Mouse (Mus musculus) layer of hippocampus, postnatal 25 days (tissue): ENCODE data around the gene Tmem245. TPM values are rescaled to one million over a fixed set of nuclear protein-coding genes. Genes with fewer than 3 reads are reported as not detected.
A peak's percentile ranks its signal among the peaks of the same experiment; 100 is the strongest.

Source experiments
- DNase-seq, 2 experiments: peaks; one replicate each; pipeline ENCODE4 v3.0.0; 2022; ENCODE audit warnings: mixed read lengths in 2 of 2, low spot score in 1 of 2; ENCODE audit errors: extremely low spot score in 1 of 2
- microRNA-seq, 2 experiments: library from miRNA; unstranded; fragments of <30 nt; microRNA quantifications; one replicate each; pipeline ENCODE4 v1.2.0; 2021
- total RNA-seq, 2 experiments: library from RNA; stranded (reverse); gene quantifications; 2 replicates each; pipeline ENCODE4 v1.2.3; 2021

Gene Tmem245
- total RNA-seq, 2 experiments from 2014 or later, result 29.8 to 31.0 TPM

DNA sequence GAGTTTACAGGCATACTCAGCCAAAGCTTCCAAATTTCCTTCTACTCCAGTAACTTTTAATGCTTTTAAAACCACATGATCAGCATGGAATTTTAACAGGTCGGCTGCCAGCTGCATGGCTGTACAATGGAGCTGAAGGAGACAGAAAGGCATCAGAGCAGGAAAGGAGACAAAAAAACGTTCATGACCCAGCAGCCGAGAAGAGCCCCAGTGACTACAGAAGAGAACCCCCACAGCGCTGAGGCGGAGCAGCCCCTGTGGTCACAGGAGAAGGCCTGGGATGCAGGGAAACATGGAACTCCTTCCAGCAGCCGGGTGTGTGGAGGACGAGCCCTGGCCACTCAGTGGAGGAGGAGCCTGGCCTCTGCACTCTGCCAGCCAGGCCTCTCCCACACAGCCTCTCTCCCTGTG is 117.7 kb downstream of the Tmem245 start:
- DNase-seq, result peak in 1 of 2 experiments; percentile 32

DNA sequence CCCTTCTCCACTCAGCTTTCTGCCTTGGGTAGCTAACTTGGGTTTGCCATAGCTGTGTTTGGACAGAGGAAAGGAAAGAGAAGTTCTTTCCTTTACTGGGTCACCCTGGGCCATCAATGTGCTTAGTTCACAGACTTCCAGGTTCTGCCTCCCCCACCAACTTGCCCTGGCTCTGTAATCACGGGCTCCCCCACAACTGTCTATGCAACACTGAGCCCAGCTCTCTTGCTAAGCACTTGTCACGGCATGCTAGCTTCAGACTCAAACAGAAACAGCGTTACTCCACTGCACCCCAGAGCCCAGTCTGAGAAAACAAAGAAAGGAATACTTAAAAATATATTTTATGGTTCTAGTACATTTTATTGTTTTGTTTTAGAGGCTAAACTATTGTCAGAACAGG is 118.3 kb downstream of the Tmem245 start:
- no peak for DNase-seq

DNA sequence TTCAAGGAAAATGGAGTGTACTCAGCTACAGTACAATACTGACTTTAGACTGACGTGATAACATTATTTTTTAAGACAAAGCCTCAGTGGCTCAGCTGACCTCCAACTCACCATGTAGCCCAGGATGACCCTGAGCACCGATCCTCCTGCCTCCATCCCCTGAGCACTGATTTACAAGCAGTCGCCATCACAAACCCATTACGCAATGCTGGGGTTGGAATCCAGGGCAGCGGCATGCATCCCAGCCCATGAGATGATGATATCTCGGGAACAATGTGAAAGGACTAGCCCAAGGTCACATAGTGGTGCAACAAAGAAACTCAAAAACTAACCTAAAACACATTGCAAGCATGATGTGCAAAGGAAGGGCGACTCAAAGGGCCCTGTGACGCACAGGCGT is 123.0 kb downstream of the Tmem245 start:
- no peak for DNase-seq

DNA sequence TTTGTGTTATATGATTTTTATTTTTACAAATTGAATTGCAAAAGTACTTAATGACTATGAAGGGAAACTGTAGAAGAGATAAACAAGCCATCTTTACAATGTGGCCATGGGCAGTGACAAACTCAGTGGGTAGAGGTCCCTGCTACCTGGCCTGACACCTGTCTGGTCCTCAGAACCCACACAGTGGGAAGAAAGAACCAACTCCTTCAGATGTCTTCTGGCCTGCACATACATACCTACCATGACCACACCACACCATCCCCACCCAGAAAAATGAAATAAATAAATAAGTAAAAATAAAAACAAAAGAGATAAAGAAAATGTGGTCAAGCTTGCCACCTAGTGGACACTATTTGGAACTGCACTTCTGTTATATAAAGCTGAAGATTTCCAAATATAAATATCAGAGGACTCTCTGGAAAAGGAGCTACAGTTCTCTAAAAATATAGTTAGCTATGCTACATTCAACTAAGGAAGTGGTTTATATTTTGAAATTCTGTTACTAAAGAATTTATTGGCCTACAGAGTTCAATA is 127.2 kb downstream of the Tmem245 start:
- DNase-seq, result no peak

Small RNA genes lying within 50 kb of the gene (microRNA-seq; reads per million reads assigned to microRNA genes)
- gene Mir32, result 21.3 to 27.7 reads per million in 2 experiments

Other genes with a start within 250 kb of the Tmem245 start
- not detected for gene Gm26657, start 207.4 kb downstream of the Tmem245 start, total RNA-seq
- under 1 TPM in 1 of 2 experiments, not detected in 1; 0.25 TPM for gene Actl7b, start 206.0 kb downstream of the Tmem245 start, total RNA-seq
- gene Actl7a, start 204.0 kb downstream of the Tmem245 start, total RNA-seq, result not detected
- 10 to 100 TPM; 58.2 to 64.8 TPM for gene Elp1, start 145.1 kb downstream of the Tmem245 start, total RNA-seq
- 10 to 100 TPM; 17.3 to 18.2 TPM for gene Fam206a, start 145.1 kb downstream of the Tmem245 start, total RNA-seq
- 10 to 100 TPM in 1 of 2 experiments, 1 to 10 TPM in 1; 9.8 to 15.9 TPM for gene Ctnnal1, start 82.2 kb downstream of the Tmem245 start, total RNA-seq
- gene Frrs1l, start 43.0 kb upstream of the Tmem245 start, total RNA-seq, result 100 to 1,000 TPM; 202 to 207 TPM
- gene Epb41l4b, start 196.0 kb upstream of the Tmem245 start, total RNA-seq, result 10 to 100 TPM; 19.0 to 21.0 TPM